Mouse (Mus musculus) hindlimb bud, embryonic 11.5 days (tissue): Measurements from ENCODE around the gene Pxn.
"Not testable (repeated sequence)": the region's sequence is repeated elsewhere in the genome, so short reads cannot be mapped to it uniquely, and the experiment has no call there.

Experiments used
- DNase-seq: peaks from one replicate; pipeline ENCODE4 v3.0.0-alpha.2; 2012; ENCODE audit warnings: low read depth, low spot score; ENCODE audit errors: extremely low spot score

Pxn gene

GRCm38 (mm10) chr5:115574992-115575391, 68.5 kb downstream of the Pxn start:
- no peak for DNase-seq

- not testable (repeated sequence) for DNase-seq
Observed at GRCm38 (mm10) chr5:115577686-115578085, 71.2 kb downstream of the Pxn start.

GRCm38 (mm10) chr5:115578922-115579321, 72.4 kb downstream of the Pxn start:
- no peak for DNase-seq

GRCm38 (mm10) chr5:115579363-115579762, 72.9 kb downstream of the Pxn start:
- no peak for DNase-seq

- no peak for DNase-seq
Observed at GRCm38 (mm10) chr5:115580229-115581001, 73.9 kb downstream of the Pxn start.

- no peak for DNase-seq
Observed at GRCm38 (mm10) chr5:115581662-115582061, 75.2 kb downstream of the Pxn start.

- DNase-seq, result no peak
Observed at GRCm38 (mm10) chr5:115585616-115586015, 79.1 kb downstream of the Pxn start.

GRCm38 (mm10) chr5:115586166-115586565, 79.7 kb downstream of the Pxn start:
- DNase-seq, result no peak

- DNase-seq, result no peak
Observed at GRCm38 (mm10) chr5:115586780-115587179, 80.3 kb downstream of the Pxn start.

- DNase-seq, result no peak
Observed at GRCm38 (mm10) chr5:115591028-115591427, 84.6 kb downstream of the Pxn start.

GRCm38 (mm10) chr5:115591506-115591905, 85.0 kb downstream of the Pxn start:
- no peak for DNase-seq

- no peak for DNase-seq
Observed at GRCm38 (mm10) chr5:115603561-115603960, 97.1 kb downstream of the Pxn start.
